Mouse (Mus musculus) B cell, adult 67 days (primary cell): ENCODE results near the gene Sgsm1. TPM values are rescaled to one million over a fixed set of nuclear protein-coding genes. Genes with fewer than 3 reads are reported as not detected.

Experiments
- total RNA-seq, 2 experiments: library from RNA; stranded (reverse); gene quantifications; 4 replicates each; pipeline ENCODE4 v1.2.4; 2023

The Sgsm1 gene
- not detected for total RNA-seq

GRCm38 (mm10) chr5:113310377-113311003, at the start of gene Sgsm1:
Gene Sgsm1, minus strand, starts transcription at chr5:113310786.

GRCm38 (mm10) chr5:113357186-113357585, 46.6 kb upstream of the Sgsm1 start, which contains the start of gene Aym1:
Gene Aym1, plus strand, starts transcription at chr5:113357294.

GRCm38 (mm10) chr5:113226632-113227102, 83.9 kb downstream of the Sgsm1 start, which contains the start of gene Tmem211:
Gene Tmem211, plus strand, starts transcription at chr5:113226909.

GRCm38 (mm10) chr5:113221147-113221865, 89.3 kb downstream of the Sgsm1 start, which contains the start of gene 2900026A02Rik:
Gene 2900026A02Rik, minus strand, starts transcription at chr5:113221236.

Other genes starting within 250 kb of the Sgsm1 start
- gene Crybb2, start 240.7 kb downstream of the Sgsm1 start, total RNA-seq = not detected
- gene Crybb3, start 229.2 kb downstream of the Sgsm1 start, total RNA-seq = not detected
- gene 2900026A02Rik, start 89.5 kb downstream of the Sgsm1 start, total RNA-seq = under 1 TPM; 0.67 to 0.77 TPM
- not detected for gene Tmem211, start 83.9 kb downstream of the Sgsm1 start, total RNA-seq
- not detected for gene Aym1, start 46.5 kb upstream of the Sgsm1 start, total RNA-seq
- gene Wscd2, start 179.5 kb upstream of the Sgsm1 start, total RNA-seq = under 1 TPM; 0.21 to 0.38 TPM